Mouse (Mus musculus): ENCODE data around the gene Rer1. TPM values are rescaled to one million over a fixed set of nuclear protein-coding genes. Genes with fewer than 3 reads are reported as not detected.

The Rer1 gene
- total RNA-seq (2023): 10 to 100 TPM; 53.9 to 54.2 TPM

GRCm38 (mm10) chr4:155086108-155087024 lies at the start of gene Rer1, which contains the start of gene Morn1:
TSS of gene Rer1 (minus strand) at chr4:155086382.
TSS of gene Morn1 (plus strand) at chr4:155086577.

GRCm38 (mm10) chr4:155066834-155067522 lies 19.2 kb downstream of the Rer1 start, which contains the start of gene Pex10:
TSS of gene Pex10 (plus strand) at chr4:155067016.

GRCm38 (mm10) chr4:155056724-155057123 lies 29.5 kb downstream of the Rer1 start, which contains the start of gene Plch2:
TSS of gene Plch2 (minus strand) at chr4:155056784.

Other genes starting within 250 kb of the Rer1 start
- gene Ttc34, start 248.9 kb downstream of the Rer1 start, total RNA-seq (2023): not detected
- not detected for gene Mmel1, start 216.8 kb downstream of the Rer1 start, total RNA-seq (2023)
- gene Fam213b, start 187.2 kb downstream of the Rer1 start, total RNA-seq (2023): 1 to 10 TPM; 1.7 to 2.0 TPM
- gene Tnfrsf14, start 157.8 kb downstream of the Rer1 start, total RNA-seq (2023): 10 to 100 TPM; 50.3 to 56.6 TPM
- 10 to 100 TPM; 15.1 to 19.4 TPM for gene Hes5, start 125.5 kb downstream of the Rer1 start, total RNA-seq (2023)
- 100 to 1,000 TPM; 100 to 101 TPM for gene Pank4, start 122.3 kb downstream of the Rer1 start, total RNA-seq (2023)
- gene Plch2, start 29.6 kb downstream of the Rer1 start, total RNA-seq (2023): not detected
- gene Pex10, start 19.4 kb downstream of the Rer1 start, total RNA-seq (2023): 10 to 100 TPM in 1 of 2 experiments, 1 to 10 TPM in 1; 9.2 to 16.4 TPM
- 1 to 10 TPM; 3.3 to 4.2 TPM for gene Morn1, start 195 bp upstream of the Rer1 start, total RNA-seq (2023)
- gene Ski, start 136.2 kb upstream of the Rer1 start, total RNA-seq (2023): 10 to 100 TPM; 51.0 to 51.3 TPM
- gene Faap20, start 163.4 kb upstream of the Rer1 start, total RNA-seq (2023): 10 to 100 TPM; 37.7 to 40.7 TPM